Mouse (Mus musculus) hindbrain, embryonic 16.5 days (tissue): ENCODE results near the gene 4930523C07Rik. TPM values are rescaled to one million over a fixed set of nuclear protein-coding genes. Genes with fewer than 3 reads are reported as not detected.

Experiments
- ATAC-seq: fragments of 200-750 bp; cut with Nextera tagmentation; 2 replicates; pipeline ENCODE4 v1.8.0; 2017; ENCODE audit warnings: moderate TSS enrichment, moderate library complexity
- H3K27ac ChIP-seq: fragments of 300-500 bp; sonication (generic); 2 replicates; pipeline ENCODE4 v1.5.1; 2014; ENCODE audit warnings: low read depth, mild to moderate bottlenecking, control low read depth, low read length, moderate library complexity
- H3K27me3 ChIP-seq: fragments of 300-500 bp; sonication (generic); replicated peaks from 2 replicates; pipeline ENCODE4 v1.6.1; 2014; ENCODE audit warnings: low read length; ENCODE audit not compliant: control insufficient read depth, insufficient read depth
- H3K36me3 ChIP-seq: fragments of 300-500 bp; sonication (generic); 2 replicates; pipeline ENCODE4 v1.6.1; 2014; ENCODE audit warnings: mild to moderate bottlenecking, low read length, moderate library complexity, mixed read lengths; ENCODE audit not compliant: control insufficient read depth, insufficient read depth
- H3K4me1 ChIP-seq: fragments of 300-500 bp; sonication (generic); 2 replicates; pipeline ENCODE4 v1.6.1; 2014; ENCODE audit warnings: low read depth, low read length; ENCODE audit not compliant: control insufficient read depth, insufficient read depth
- H3K4me2 ChIP-seq: fragments of 300-500 bp; sonication (generic); 2 replicates; pipeline ENCODE4 v1.6.1; 2014; ENCODE audit warnings: mild to moderate bottlenecking, low read length, control low read depth, moderate library complexity
- H3K4me3 ChIP-seq: fragments of 300-500 bp; sonication (generic); 2 replicates; pipeline ENCODE4 v1.5.1; 2014; ENCODE audit warnings: mild to moderate bottlenecking, low read length, control low read depth, moderate library complexity
- H3K9ac ChIP-seq: fragments of 300-500 bp; sonication (generic); 2 replicates; pipeline ENCODE4 v1.6.1; 2014; ENCODE audit warnings: low read depth, mild to moderate bottlenecking, control low read depth, low read length, moderate library complexity
- H3K9me3 ChIP-seq: fragments of 300-500 bp; sonication (generic); 2 replicates; pipeline ENCODE4 v1.6.1; 2014; ENCODE audit warnings: mild to moderate bottlenecking, low read length, moderate library complexity; ENCODE audit not compliant: control insufficient read depth
- WGBS: fragments of 180-500 bp; shearing (Covaris S2); extraction: QIAGEN DNeasy Blood & Tissue Kit; methylation state at CpG from one replicate; pipeline ENCODE4 v1.1.7; 2014; 5-methylcytosine and 5-hydroxymethylcytosine counted together
- polyA plus RNA-seq: library from polyadenylated mRNA; unstranded; fragments of >200 nt; fragmentation: Nextera tagmentation; extraction: Ambion mirVana; gene quantifications from 2 replicates; pipeline ENCODE4 v1.2.1, GENCODE M21; 2015

Gene 4930523C07Rik
- polyA plus RNA-seq, 1 experiment from 2014 or later: 3.3 TPM

DNA sequence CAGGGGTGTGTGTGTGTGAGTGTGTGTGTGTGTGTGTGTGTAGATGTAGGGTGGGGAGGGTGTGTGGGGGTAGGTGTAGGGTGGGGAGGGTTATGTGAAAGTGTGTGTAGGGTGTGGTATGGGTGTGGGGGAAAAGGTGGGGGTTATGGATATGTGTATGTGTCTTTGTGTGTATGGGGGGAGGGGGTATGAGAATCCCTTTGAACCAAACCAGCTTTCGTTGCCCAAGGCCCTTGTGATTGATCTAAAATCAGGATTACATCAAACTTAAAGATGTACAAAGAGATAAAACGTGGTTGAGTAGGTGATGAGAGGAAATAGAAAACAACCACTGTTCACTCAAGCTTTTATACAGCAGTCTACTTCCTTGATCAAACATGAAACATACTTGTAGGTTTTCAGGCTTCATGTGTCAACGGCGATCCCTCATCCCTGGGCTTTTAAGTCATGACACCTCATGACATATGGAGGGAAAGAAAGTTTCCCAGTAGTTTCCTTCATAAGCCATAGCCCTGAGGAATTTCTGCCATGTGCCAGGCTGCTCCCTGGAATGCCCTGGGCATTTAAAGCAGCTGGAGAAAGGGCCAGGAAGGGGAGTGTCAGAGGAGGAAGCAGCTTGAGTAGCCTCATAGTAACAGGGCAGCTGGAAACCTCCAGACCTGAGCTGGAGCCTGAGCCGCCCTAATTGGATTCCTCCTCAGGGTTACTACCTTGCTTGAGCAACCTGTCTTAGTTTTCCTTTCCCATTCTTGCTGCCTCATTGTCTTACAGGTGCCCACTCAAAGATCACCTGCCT, 9.5 kb downstream of the 4930523C07Rik start:
- no peak for ATAC-seq
- Histone ChIP-seq H3K36me3 (no peaks in the 10 kb centered on the region), H3K4me2 (no peak overlapping the region), H3K4me3 (no peak overlapping the region), H3K4me1 (no peaks in the 10 kb centered on the region), H3K27me3 (no peaks in the 10 kb centered on the region), H3K9me3 (no peaks in the 10 kb centered on the region), H3K9ac (no peak overlapping the region), H3K27ac (no peak overlapping the region)
- WGBS: 90% methylated on average over 5 of the region's 5 CpGs

DNA sequence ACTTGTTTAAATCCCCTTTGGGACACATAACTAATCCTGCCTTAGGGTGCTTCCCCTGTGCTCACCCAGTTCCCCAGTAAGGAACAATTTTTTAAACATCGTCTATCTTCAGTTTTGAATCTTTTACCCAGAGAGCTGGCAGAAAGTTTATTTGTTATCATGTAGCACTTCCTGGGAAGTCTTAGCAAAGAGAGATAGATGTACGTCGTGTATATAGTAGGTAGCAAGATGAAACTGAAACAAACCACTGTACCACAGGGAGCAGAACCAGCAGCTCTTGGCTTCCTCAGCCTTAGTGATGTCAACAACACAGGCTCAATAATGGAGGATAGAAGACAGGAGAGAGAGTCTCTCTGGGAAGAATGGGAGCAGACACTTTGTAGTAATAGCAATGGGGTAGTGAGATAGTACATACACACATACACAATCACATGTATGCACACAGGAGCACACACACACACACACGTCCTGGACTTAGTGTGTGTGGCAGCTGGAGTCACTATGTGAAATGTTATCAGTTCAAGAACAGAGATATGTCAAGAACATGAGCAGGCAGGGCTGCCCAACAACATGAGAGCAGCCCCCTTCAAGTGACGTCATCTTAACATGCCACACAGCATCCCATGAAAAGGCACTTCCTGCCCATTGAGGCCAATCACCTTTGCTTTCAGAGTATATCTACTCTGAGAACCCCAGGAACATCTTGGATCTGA, 10.3 kb downstream of the 4930523C07Rik start:
- Histone ChIP-seq H3K27ac (no peak overlapping the region), H3K4me3 (no peak overlapping the region), H3K9me3 (no peaks in the 10 kb centered on the region), H3K36me3 (no peaks in the 10 kb centered on the region), H3K27me3 (no peaks in the 10 kb centered on the region), H3K4me1 (no peaks in the 10 kb centered on the region), H3K4me2 (no peak overlapping the region), H3K9ac (no peak overlapping the region)
- WGBS: 82% methylated on average over 5 of the region's 5 CpGs
- no peak for ATAC-seq

DNA sequence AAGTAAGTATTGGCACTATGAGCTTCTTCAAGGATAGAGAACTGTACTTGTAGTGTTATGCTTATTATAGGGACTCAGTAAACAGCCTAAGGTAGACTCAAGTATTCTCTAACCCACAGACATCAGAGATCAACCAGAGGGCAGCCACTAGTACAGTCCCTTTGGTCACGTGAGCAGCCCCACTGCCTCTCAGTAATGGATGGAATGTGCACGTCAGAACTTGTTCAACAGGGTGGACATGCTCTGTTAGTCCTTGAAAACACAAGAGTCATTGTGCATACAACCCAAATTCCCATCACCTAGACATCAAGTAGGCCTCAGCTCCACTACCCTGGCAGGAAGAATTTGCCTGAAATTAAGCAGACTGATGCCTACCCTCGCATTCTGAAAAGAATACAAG, 13.5 kb downstream of the 4930523C07Rik start:
- 68% methylated on average over 3 of the region's 3 CpGs for WGBS
- no peak overlapping the region for H3K4me2 ChIP-seq
- H3K9ac ChIP-seq: no peak overlapping the region
- H3K4me3 ChIP-seq: no peak overlapping the region
- no peaks in the 10 kb centered on the region for H3K36me3 ChIP-seq
- H3K27me3 ChIP-seq: no peaks in the 10 kb centered on the region
- H3K27ac ChIP-seq: no peak overlapping the region
- no peak for ATAC-seq
- H3K9me3 ChIP-seq: no peaks in the 10 kb centered on the region
- H3K4me1 ChIP-seq: no peaks in the 10 kb centered on the region

DNA sequence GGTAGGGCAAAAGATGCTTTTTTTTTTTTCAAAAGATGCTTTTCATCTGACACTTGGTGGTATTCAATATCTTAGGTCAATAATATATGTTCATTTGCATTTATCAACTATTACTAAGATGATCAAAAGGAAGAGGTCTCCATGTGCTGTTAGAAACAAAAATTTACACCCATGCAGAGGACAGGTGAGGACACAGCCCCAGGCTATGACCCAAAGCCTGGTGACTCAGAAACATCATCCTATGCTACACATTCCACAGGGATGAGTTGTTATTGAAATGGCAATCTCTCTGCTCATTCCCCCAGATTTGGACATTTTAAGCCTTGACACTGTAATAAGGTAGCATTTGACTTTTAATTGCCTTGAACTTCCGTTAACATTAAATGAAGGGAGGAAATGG, 15.7 kb downstream of the 4930523C07Rik start:
- no peaks in the 10 kb centered on the region for H3K9me3 ChIP-seq
- no peaks in the 10 kb centered on the region for H3K36me3 ChIP-seq
- H3K27ac ChIP-seq: no peak overlapping the region
- 65% methylated on average over 1 of the region's 1 CpGs for WGBS
- no peak overlapping the region for H3K9ac ChIP-seq
- no peak overlapping the region for H3K4me2 ChIP-seq
- no peaks in the 10 kb centered on the region for H3K27me3 ChIP-seq
- no peaks in the 10 kb centered on the region for H3K4me1 ChIP-seq
- no peak overlapping the region for H3K4me3 ChIP-seq
- no peak for ATAC-seq

DNA sequence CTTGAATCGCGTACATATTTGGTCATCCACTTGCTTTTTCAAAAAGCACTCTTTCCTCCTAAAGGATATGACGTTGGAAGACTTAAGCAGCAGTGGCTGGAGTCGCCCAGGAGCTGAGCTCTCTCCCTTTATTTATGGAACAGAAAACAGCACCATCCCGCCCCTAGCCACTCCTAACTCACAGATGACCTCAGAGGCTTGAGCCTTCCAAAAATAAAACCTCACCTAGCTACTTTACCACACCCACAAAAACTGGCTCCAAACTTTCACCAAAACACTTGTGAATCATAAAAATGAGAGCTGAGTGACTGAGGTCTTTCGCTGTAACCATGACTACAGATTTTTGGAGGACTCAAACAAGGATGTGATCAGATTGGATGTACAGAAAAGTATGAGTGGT, 16.4 kb downstream of the 4930523C07Rik start:
- WGBS: 80% methylated on average over 6 of the region's 6 CpGs
- H3K4me1 ChIP-seq: no peaks in the 10 kb centered on the region
- no peak overlapping the region for H3K9ac ChIP-seq
- no peaks in the 10 kb centered on the region for H3K36me3 ChIP-seq
- H3K27ac ChIP-seq: no peak overlapping the region
- ATAC-seq: no peak
- no peak overlapping the region for H3K4me3 ChIP-seq
- no peaks in the 10 kb centered on the region for H3K9me3 ChIP-seq
- no peak overlapping the region for H3K4me2 ChIP-seq
- no peaks in the 10 kb centered on the region for H3K27me3 ChIP-seq

DNA sequence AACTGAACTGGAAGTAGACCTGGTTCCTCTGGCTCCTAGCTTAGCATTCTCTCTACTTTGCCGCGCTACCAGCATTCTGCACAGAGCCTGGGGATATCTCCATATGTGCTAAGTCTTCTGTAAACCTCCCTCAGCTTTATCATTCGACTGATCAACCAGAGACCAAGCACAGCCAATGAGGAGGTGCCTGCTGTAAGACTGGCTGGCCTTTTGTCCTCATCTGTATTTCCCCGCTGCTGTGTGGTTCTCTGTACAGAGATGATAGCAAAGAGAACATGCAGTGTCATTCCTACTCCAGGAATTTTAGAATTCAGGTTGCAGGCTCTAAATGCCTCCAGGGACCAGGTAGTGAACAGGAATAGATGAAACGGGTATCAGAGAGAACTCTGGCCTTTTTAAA, 17.1 kb downstream of the 4930523C07Rik start:
- no peaks in the 10 kb centered on the region for H3K27me3 ChIP-seq
- no peak overlapping the region for H3K9ac ChIP-seq
- no peaks in the 10 kb centered on the region for H3K9me3 ChIP-seq
- H3K4me2 ChIP-seq: no peak overlapping the region
- H3K4me3 ChIP-seq: no peak overlapping the region
- no peak for ATAC-seq
- 82% methylated on average over 5 of the region's 5 CpGs for WGBS
- H3K36me3 ChIP-seq: no peaks in the 10 kb centered on the region
- no peaks in the 10 kb centered on the region for H3K4me1 ChIP-seq
- no peak overlapping the region for H3K27ac ChIP-seq

DNA sequence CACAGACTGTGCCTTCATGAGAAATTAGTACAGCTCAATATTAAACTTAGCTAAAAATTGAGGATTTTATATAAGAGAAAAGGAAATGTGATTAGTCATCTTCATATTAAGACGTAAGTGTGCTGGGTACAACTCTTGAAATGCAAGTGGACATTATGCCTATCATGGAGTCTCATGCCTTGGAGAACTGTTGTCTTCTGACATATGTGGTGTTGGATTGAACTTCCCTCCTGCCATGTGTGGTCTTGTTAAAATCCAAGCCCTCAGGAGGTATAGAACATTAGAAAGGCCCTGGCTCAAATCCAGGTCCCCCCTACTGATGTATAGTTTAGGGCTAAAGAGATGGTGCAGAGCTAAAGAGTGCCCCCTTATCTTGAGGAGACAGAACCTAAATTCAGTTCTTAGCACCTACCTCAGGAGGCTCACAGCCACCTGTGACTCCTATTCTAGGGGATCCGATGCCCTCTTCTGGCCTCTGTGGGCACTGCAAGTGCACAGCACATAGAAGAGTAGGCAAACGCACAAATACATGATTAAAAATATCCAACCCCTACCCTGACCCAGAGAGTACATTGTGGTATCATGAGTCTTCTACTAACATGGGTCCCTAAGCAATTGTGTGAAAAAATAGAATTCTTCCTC, 17.7 kb downstream of the 4930523C07Rik start:
- H3K9ac ChIP-seq: no peak overlapping the region
- H3K27ac ChIP-seq: no peak overlapping the region
- ATAC-seq: no peak
- no peak overlapping the region for H3K4me2 ChIP-seq
- no peaks in the 10 kb centered on the region for H3K27me3 ChIP-seq
- 59% methylated on average over 3 of the region's 3 CpGs for WGBS
- peaks cover 3% of the 10 kb centered on the region; the same call in 1 of the 2 replicates for H3K9me3 ChIP-seq
- no peak overlapping the region for H3K4me3 ChIP-seq
- no peaks in the 10 kb centered on the region for H3K36me3 ChIP-seq
- no peaks in the 10 kb centered on the region for H3K4me1 ChIP-seq

DNA sequence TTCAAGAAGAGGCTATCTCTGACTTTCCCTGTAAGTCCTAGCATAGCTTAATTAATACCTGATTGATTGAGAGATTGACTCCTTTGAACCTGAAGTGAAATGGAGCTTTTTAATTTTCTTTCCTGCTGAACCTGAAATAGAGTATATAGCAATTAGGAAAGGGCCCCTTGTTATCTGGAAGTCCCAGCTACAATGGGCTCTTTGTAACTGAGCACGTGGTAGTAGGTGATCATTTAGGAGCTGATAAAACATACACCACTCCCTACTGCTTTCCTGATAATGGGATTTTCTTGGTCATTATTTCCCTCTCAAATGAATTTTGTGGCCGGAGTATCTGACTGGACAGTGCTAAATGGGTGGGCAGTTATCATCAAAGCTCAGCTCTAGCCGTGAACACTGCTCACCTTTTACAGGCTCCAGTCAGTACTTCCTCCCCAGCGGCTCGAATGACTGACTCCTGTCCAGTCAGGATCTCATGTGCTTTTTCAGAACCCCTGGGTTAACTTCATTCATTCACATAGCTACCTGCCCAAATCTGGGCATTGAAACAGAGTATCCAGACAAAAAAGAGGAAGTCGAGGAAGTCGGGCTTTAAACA, 20.5 kb downstream of the 4930523C07Rik start:
- Histone ChIP-seq H3K27me3 (no peaks in the 10 kb centered on the region), H3K27ac (no peak overlapping the region), H3K9ac (no peak overlapping the region), H3K9me3 (peaks cover 3% of the 10 kb centered on the region; the same call in 1 of the 2 replicates), H3K4me1 (no peaks in the 10 kb centered on the region), H3K4me2 (no peak overlapping the region), H3K36me3 (no peaks in the 10 kb centered on the region), H3K4me3 (no peak overlapping the region)
- WGBS: 79% methylated on average over 7 of the region's 7 CpGs
- no peak for ATAC-seq
